Mouse (Mus musculus) bone marrow macrophage, adult 2 months (primary cell): Measurements from ENCODE around the gene Washc1.

Source experiments
- CTCF ChIP-seq: IDR thresholded peaks from 2 replicates; pipeline ENCODE4 v1.5.1; 2012; ENCODE audit warnings: low read depth, mild to moderate bottlenecking, low read length, moderate library complexity
- POLR2A ChIP-seq: IDR thresholded peaks from 2 replicates; pipeline ENCODE4 v1.6.1; 2012; ENCODE audit warnings: mild to moderate bottlenecking, low read depth, low read length, borderline replicate concordance

GRCm38 (mm10) chr17:66108198-66108597 is 3.1 kb upstream of the Washc1 start:
- TF ChIP-seq CTCF (no peak), POLR2A (no peak)
